Mouse (Mus musculus) midbrain, embryonic 11.5 days (tissue): ENCODE measurements around the gene Mrps18c. TPM values are rescaled to one million over a fixed set of nuclear protein-coding genes. Genes with fewer than 3 reads are reported as not detected.

ENCODE experiments used
- ATAC-seq: fragments of 200-750 bp; cut with Nextera tagmentation; 2 replicates; pipeline ENCODE4 v1.8.0; 2017; ENCODE audit warnings: moderate TSS enrichment, moderate library complexity; ENCODE audit not compliant: low FRiP score
- DNase-seq: peaks from one replicate; pipeline ENCODE4 v3.0.0; 2015; ENCODE audit warnings: low spot score; ENCODE audit errors: missing footprints
- H3K27ac ChIP-seq: fragments of 300-500 bp; sonication (generic); 2 replicates; pipeline ENCODE4 v1.5.1; 2014; ENCODE audit warnings: low read depth, low read length
- H3K27me3 ChIP-seq: fragments of 300-500 bp; sonication (generic); 2 replicates; pipeline ENCODE4 v1.6.1; 2014; ENCODE audit warnings: mild to moderate bottlenecking, low read length, moderate library complexity, mixed read lengths; ENCODE audit not compliant: control insufficient read depth, insufficient read depth
- H3K36me3 ChIP-seq: fragments of 300-500 bp; sonication (generic); 2 replicates; pipeline ENCODE4 v1.6.1; 2014; ENCODE audit warnings: mild to moderate bottlenecking, low read length, moderate library complexity, mixed read lengths; ENCODE audit not compliant: control insufficient read depth, insufficient read depth
- H3K4me1 ChIP-seq: fragments of 300-500 bp; sonication (generic); 2 replicates; pipeline ENCODE4 v1.6.1; 2014; ENCODE audit warnings: low read length; ENCODE audit not compliant: control insufficient read depth, insufficient read depth
- H3K4me2 ChIP-seq: fragments of 300-500 bp; sonication (generic); 2 replicates; pipeline ENCODE4 v1.6.1; 2014; ENCODE audit warnings: mild to moderate bottlenecking, moderate library complexity
- H3K4me3 ChIP-seq: fragments of 300-500 bp; sonication (generic); 2 replicates; pipeline ENCODE4 v1.5.1; 2014; ENCODE audit warnings: low read depth, low read length
- H3K9ac ChIP-seq: fragments of 300-500 bp; sonication (generic); 2 replicates; pipeline ENCODE4 v1.6.1; 2014; ENCODE audit warnings: low read length
- H3K9me3 ChIP-seq: fragments of 300-500 bp; sonication (generic); 2 replicates; pipeline ENCODE4 v1.6.1; 2016; ENCODE audit warnings: low read length; ENCODE audit not compliant: control insufficient read depth
- WGBS: fragments of 180-500 bp; shearing (Covaris S2); extraction: QIAGEN DNeasy Blood & Tissue Kit; methylation state at CpG from one replicate; pipeline ENCODE4 v1.1.7; 2014; 5-methylcytosine and 5-hydroxymethylcytosine counted together
- polyA plus RNA-seq: library from polyadenylated mRNA; unstranded; fragments of >200 nt; fragmentation: Nextera tagmentation; extraction: Ambion mirVana; gene quantifications from 2 replicates; pipeline ENCODE4 v1.2.1, GENCODE M21; 2014

The Mrps18c gene
- polyA plus RNA-seq, 1 experiment from 2014 or later: 178 TPM

DNA sequence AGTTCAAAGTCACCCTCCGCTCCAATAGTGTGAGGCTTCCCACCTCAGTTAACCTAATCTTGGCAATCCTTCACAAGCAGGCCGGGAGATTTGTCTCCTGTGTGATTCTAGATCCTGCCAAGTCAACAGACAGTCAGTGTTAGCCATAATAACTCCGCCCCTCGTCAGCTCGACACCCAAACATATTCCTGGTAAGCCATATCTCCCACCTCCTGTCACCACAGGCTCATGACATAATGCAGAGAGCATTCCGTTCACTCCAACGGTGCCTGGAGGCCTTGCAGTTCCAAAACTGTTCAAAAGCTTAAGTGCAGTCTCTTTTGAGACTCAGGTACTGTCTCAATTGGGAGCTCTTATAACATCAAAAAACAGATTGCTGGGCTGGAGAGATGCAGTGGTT, 39.5 kb downstream of the Mrps18c start:
- no peaks in the 10 kb centered on the region for H3K4me1 ChIP-seq
- ATAC-seq: no peak

DNA sequence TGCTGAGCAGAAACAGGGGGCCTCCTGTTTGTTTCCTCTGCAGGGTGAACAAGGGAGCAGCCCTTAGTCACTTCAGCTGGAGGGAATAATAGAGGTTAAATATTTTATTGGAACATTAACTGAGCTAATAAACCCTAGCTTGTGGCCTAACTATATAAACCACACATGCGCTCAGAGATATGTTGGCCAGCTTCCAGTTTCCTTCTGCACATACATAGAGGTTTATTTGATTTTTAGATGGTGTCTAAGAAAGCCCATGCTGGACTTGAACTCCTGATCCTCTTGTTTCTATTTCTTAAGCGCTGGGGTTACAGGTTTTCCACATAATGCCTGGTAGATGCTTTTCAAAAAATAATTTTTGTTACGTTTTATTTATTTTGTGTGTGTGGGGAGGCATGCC, 46.1 kb downstream of the Mrps18c start:
- H3K9ac ChIP-seq: no peak overlapping the region
- WGBS: 60% methylated on average over 3 of the region's 3 CpGs
- DNase-seq (no peak), ATAC-seq (no peak)
- H3K27me3 ChIP-seq: peaks cover 33% of the 10 kb centered on the region
- H3K4me1 ChIP-seq: peaks cover 6% of the 10 kb centered on the region; the same call in 1 of the 2 replicates
- H3K9me3 ChIP-seq: no peaks in the 10 kb centered on the region
- no peaks in the 10 kb centered on the region for H3K36me3 ChIP-seq
- H3K4me3 ChIP-seq: no peak overlapping the region
- no peak overlapping the region for H3K27ac ChIP-seq
- no peak overlapping the region for H3K4me2 ChIP-seq

More for the DNA sequence above, 39.5 kb downstream of the Mrps18c start:
- H3K27me3 ChIP-seq: no peaks in the 10 kb centered on the region
- no peak overlapping the region for H3K9ac ChIP-seq
- H3K27ac ChIP-seq: no peak overlapping the region
- H3K4me2 ChIP-seq: no peak overlapping the region
- WGBS: 94% methylated on average over 7 of the region's 7 CpGs
- H3K4me3 ChIP-seq: no peak overlapping the region
- H3K9me3 ChIP-seq: no peaks in the 10 kb centered on the region
- H3K36me3 ChIP-seq: no peaks in the 10 kb centered on the region
- no peak for DNase-seq

DNA sequence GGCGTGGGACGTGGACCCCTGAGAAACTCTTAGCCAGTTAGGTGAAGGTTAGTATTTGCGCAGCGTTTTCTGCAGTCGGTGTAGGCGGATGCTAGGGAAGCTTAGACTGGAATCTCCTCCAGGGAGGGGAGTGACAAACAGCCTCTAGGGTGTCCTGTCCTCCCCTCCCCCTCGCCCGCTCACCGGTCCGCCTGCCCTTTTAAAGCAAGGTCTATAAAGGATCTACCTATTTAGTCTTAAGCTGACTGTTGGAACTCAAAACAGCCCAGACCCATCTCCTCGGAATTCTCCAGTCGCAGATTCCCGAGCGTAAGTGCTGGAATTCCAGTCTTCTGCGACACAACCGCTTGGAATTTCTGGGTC, 47.0 kb downstream of the Mrps18c start, which contains the start of gene Gpat3:
Gene Gpat3, plus strand, starts transcription at position 229 of the 363 bp plus-strand sequence.
- ATAC-seq: peak; percentile 4; the same call in 1 of the 2 replicates
- Histone ChIP-seq H3K27me3 (peaks cover 33% of the 10 kb centered on the region), H3K27ac (no peak within 1 kb of the TSS)

DNA sequence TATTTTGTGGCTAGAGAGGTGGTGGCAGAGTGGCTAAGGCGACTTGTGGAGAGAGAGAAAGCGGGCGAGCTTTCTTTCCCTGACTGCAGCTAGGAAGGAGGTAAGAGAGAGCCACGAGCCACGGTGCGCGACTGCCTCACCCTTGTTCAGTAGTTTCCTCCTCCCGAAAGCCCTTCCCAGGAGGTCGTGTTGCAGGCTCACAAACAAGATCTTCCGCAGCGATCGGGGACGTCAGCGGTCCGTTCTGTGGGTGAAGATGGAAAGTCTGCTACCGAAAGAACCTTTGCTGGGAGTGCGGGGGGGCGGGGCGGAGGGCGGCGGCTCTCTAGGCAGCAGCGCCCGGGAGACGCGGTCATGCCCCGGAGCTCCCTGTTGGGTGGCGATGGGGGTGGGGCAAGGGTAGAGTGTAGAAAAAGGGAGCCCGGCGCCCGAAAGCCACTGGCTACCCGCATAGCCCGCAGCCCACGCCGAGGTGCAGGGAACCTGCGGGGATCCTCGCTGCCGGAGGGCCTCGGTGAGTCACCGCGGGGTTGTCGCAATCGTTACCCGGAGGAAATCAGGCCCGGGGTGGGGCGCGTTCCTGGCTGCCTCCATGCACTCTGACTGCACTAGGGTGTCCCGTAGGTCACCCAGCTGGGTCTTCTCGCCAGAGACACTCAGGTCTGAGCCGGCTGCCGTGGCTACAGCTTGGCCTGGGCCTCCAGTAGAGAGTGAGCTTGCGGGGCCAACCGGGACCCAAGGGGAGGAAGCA, 47.6 kb downstream of the Mrps18c start:
- Histone ChIP-seq H3K4me1 (peaks cover 6% of the 10 kb centered on the region; the same call in 1 of the 2 replicates), H3K9ac (peak overlapping the region; percentile 61), H3K4me2 (peak overlapping the region; percentile 100), H3K4me3 (peak overlapping the region; percentile 59), H3K36me3 (no peaks in the 10 kb centered on the region), H3K9me3 (no peaks in the 10 kb centered on the region), H3K27me3 (peaks cover 33% of the 10 kb centered on the region), H3K27ac (no peak overlapping the region)
- ATAC-seq: peak; percentile 82
- DNase-seq: peak; percentile 97
- WGBS: under 1% methylated on average over 52 of the region's 52 CpGs

More for the DNA sequence above, 47.0 kb downstream of the Mrps18c start, which contains the start of gene Gpat3:
- H3K4me2 ChIP-seq: peak within 1 kb of the TSS; percentile 100
- no peaks in the 10 kb centered on the region for H3K9me3 ChIP-seq
- DNase-seq: peak; percentile 96
- WGBS: under 1% methylated on average over 16 of the region's 16 CpGs
- peaks cover 6% of the 10 kb centered on the region; the same call in 1 of the 2 replicates for H3K4me1 ChIP-seq
- peak within 1 kb of the TSS; percentile 61 for H3K9ac ChIP-seq
- no peaks in the 10 kb centered on the region for H3K36me3 ChIP-seq
- H3K4me3 ChIP-seq: peak within 1 kb of the TSS; percentile 59

DNA sequence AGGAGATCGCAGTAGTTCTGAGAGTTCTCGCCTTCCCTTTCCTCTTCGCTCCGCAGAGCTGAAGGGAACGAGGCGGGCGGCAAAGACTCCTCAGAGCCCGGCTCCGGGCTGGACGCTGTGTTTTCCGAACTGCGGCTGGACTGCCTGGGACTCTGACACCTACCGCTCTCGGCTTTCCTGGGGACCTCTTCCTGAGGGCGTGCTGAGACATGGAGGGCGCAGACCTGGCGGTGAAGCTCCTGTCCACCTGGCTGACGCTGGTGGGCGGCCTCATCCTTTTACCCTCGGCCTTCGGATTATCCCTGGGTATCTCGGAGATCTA, 48.1 kb downstream of the Mrps18c start:
- ATAC-seq (no peak), DNase-seq (peak; percentile 97)
- Histone ChIP-seq H3K27ac (no peak overlapping the region), H3K4me3 (peak overlapping the region; percentile 59), H3K27me3 (peaks cover 33% of the 10 kb centered on the region), H3K4me1 (peaks cover 6% of the 10 kb centered on the region; the same call in 1 of the 2 replicates), H3K36me3 (no peaks in the 10 kb centered on the region), H3K4me2 (peak overlapping the region; percentile 100), H3K9ac (peak overlapping the region; percentile 61), H3K9me3 (no peaks in the 10 kb centered on the region)
- 0% methylated on average over 22 of the region's 22 CpGs for WGBS

- peak overlapping the region; percentile 59; the same call in 1 of the 2 replicates for H3K4me3 ChIP-seq
- WGBS: 22% methylated on average over 2 of the region's 2 CpGs
Measured at GRCm38 (mm10) chr5:100847143-100847542, 48.7 kb downstream of the Mrps18c start.

GRCm38 (mm10) chr5:100853963-100854362, 55.5 kb downstream of the Mrps18c start:
- no peak overlapping the region for H3K27ac ChIP-seq
- WGBS: 87% methylated on average over 4 of the region's 4 CpGs
- H3K9me3 ChIP-seq: no peaks in the 10 kb centered on the region
- H3K4me3 ChIP-seq: no peak overlapping the region
- no peaks in the 10 kb centered on the region for H3K36me3 ChIP-seq
- no peaks in the 10 kb centered on the region for H3K27me3 ChIP-seq
- no peak for ATAC-seq
- no peak overlapping the region for H3K9ac ChIP-seq
- DNase-seq: no peak
- no peak overlapping the region for H3K4me2 ChIP-seq
- H3K4me1 ChIP-seq: no peaks in the 10 kb centered on the region

More at GRCm38 (mm10) chr5:100847143-100847542, 48.7 kb downstream of the Mrps18c start:
- H3K36me3 ChIP-seq: no peaks in the 10 kb centered on the region
- ATAC-seq (no peak), DNase-seq (no peak)
- H3K4me1 ChIP-seq: peaks cover 6% of the 10 kb centered on the region; the same call in 1 of the 2 replicates
- peak overlapping the region; percentile 100; the same call in 1 of the 2 replicates for H3K4me2 ChIP-seq
- H3K27me3 ChIP-seq: peaks cover 33% of the 10 kb centered on the region
- H3K9ac ChIP-seq: no peak overlapping the region
- no peaks in the 10 kb centered on the region for H3K9me3 ChIP-seq
- H3K27ac ChIP-seq: no peak overlapping the region

Other genes with a start within 250 kb of the Mrps18c start
- gene Plac8, start 226.4 kb upstream of the Mrps18c start, polyA plus RNA-seq: 1.4 and 1.7 TPM in 2 replicates
- gene Coq2, start 123.5 kb upstream of the Mrps18c start, polyA plus RNA-seq: 50.8 and 59.4 TPM in 2 replicates
- gene Hpse, start 78.9 kb upstream of the Mrps18c start, polyA plus RNA-seq: 1.2 and 1.3 TPM in 2 replicates
- 17.6 and 22.4 TPM in 2 replicates for gene Helq, start within 50 bp of the Mrps18c start, polyA plus RNA-seq
- gene Abraxas1, start 22.3 kb downstream of the Mrps18c start, polyA plus RNA-seq: 23.3 and 28.9 TPM in 2 replicates
- gene Gpat3, start 47.1 kb downstream of the Mrps18c start, polyA plus RNA-seq: 0.07 and 0.37 TPM in 2 replicates